Mouse (Mus musculus): ENCODE data around the gene Taar2. TPM values are rescaled to one million over a fixed set of nuclear protein-coding genes. Genes with fewer than 3 reads are reported as not detected.

The Taar2 gene
- polyA plus RNA-seq, 1 experiment from 2014 or later: not detected

Other genes starting within 250 kb of the Taar2 start
- gene Rps12, start 151.3 kb upstream of the Taar2 start, polyA plus RNA-seq (2014; fragmentation: Nextera tagmentation; extraction: Ambion mirVana): 178 and 198 TPM in 2 replicates
- 19.9 and 24.3 TPM in 2 replicates for gene Slc18b1, start 141.6 kb upstream of the Taar2 start, polyA plus RNA-seq (2014; fragmentation: Nextera tagmentation; extraction: Ambion mirVana)
- not detected in 2 replicates for gene Vnn3, start 87.1 kb upstream of the Taar2 start, polyA plus RNA-seq (2014; fragmentation: Nextera tagmentation; extraction: Ambion mirVana)
- gene Vnn1, start 43.9 kb upstream of the Taar2 start, polyA plus RNA-seq (2014; fragmentation: Nextera tagmentation; extraction: Ambion mirVana): 0.33 and 0.37 TPM in 2 replicates
- gene Taar1, start 18.2 kb upstream of the Taar2 start, polyA plus RNA-seq (2014; fragmentation: Nextera tagmentation; extraction: Ambion mirVana): not detected in 2 replicates
- gene Taar3, start 11.0 kb downstream of the Taar2 start, polyA plus RNA-seq (2014; fragmentation: Nextera tagmentation; extraction: Ambion mirVana): not detected in 2 replicates
- not detected in 2 replicates for gene Taar4, start 21.9 kb downstream of the Taar2 start, polyA plus RNA-seq (2014; fragmentation: Nextera tagmentation; extraction: Ambion mirVana)
- gene Taar5, start 32.1 kb downstream of the Taar2 start, polyA plus RNA-seq (2014; fragmentation: Nextera tagmentation; extraction: Ambion mirVana): not detected in 2 replicates
- not detected in 2 replicates for gene Taar6, start 47.1 kb downstream of the Taar2 start, polyA plus RNA-seq (2014; fragmentation: Nextera tagmentation; extraction: Ambion mirVana)
- not detected in 2 replicates for gene Taar7a, start 54.9 kb downstream of the Taar2 start, polyA plus RNA-seq (2014; fragmentation: Nextera tagmentation; extraction: Ambion mirVana)
- gene Taar7b, start 61.4 kb downstream of the Taar2 start, polyA plus RNA-seq (2014; fragmentation: Nextera tagmentation; extraction: Ambion mirVana): not detected in 2 replicates
- gene Taar7d, start 88.7 kb downstream of the Taar2 start, polyA plus RNA-seq (2014; fragmentation: Nextera tagmentation; extraction: Ambion mirVana): not detected in 2 replicates
- not detected in 2 replicates for gene Taar7e, start 99.0 kb downstream of the Taar2 start, polyA plus RNA-seq (2014; fragmentation: Nextera tagmentation; extraction: Ambion mirVana)
- not detected in 2 replicates for gene Taar7f, start 110.9 kb downstream of the Taar2 start, polyA plus RNA-seq (2014; fragmentation: Nextera tagmentation; extraction: Ambion mirVana)
- gene Taar8a, start 137.9 kb downstream of the Taar2 start, polyA plus RNA-seq (2014; fragmentation: Nextera tagmentation; extraction: Ambion mirVana): not detected in 2 replicates
- not detected in 2 replicates for gene Taar8b, start 153.7 kb downstream of the Taar2 start, polyA plus RNA-seq (2014; fragmentation: Nextera tagmentation; extraction: Ambion mirVana)
- gene Taar8c, start 163.3 kb downstream of the Taar2 start, polyA plus RNA-seq (2014; fragmentation: Nextera tagmentation; extraction: Ambion mirVana): not detected in 2 replicates
- gene Taar9, start 171.0 kb downstream of the Taar2 start, polyA plus RNA-seq (2014; fragmentation: Nextera tagmentation; extraction: Ambion mirVana): not detected in 2 replicates
- 46.6 and 48.4 TPM in 2 replicates for gene Stx7, start 210.7 kb downstream of the Taar2 start, polyA plus RNA-seq (2014; fragmentation: Nextera tagmentation; extraction: Ambion mirVana)

Measured in limb, embryonic 11.5 days (tissue).